Comparison of ENCODE assay signal across 8 mouse cellular contexts in genomic region chr15:85403256-85403731, GRCm38 (mm10).
A peak's percentile ranks its signal among the peaks of the same experiment; 100 is the strongest.
DNase-seq lines count a peak whose midpoint lies in the region; ATAC-seq and TF ChIP-seq lines count a peak whose summit lies in the region.

No protein-coding gene starts in this region.

- no peak overlapping the region for H3K9ac ChIP-seq in heart, adult 2 months (ENCODE audit: low read depth, low read length)
- H3K9ac ChIP-seq in heart, postnatal 0 days (replicated peaks; ENCODE audit: low read depth, low read length), result no peak overlapping the region

- intact Hi-C loops in heart, adult 2 months (cut with DNase I), result no loop called here
- intact Hi-C loops in left cerebral cortex, postnatal 10 days (cut with DNase I), result no loop called here

- TF ChIP-seq EP300 in heart, adult 2 months (IDR thresholded peaks at IDR 0.05; ENCODE audit: insufficient read depth, low read depth, low read length), result no peak
- no peak for TF ChIP-seq EP300 in heart, postnatal 0 days (IDR thresholded peaks at IDR 0.05; ENCODE audit: low read depth)

- 0 out of 2 replicates have a peak, but pooled peaks cover 2% of the 10 kb centered on the region for H3K36me3 ChIP-seq in heart, adult 2 months (ENCODE audit: control insufficient read depth, insufficient read depth, low read length)
- peaks cover 11% of the 10 kb centered on the region; the same call in 1 of the 2 replicates for H3K36me3 ChIP-seq in heart, embryonic 10.5 days
- H3K36me3 ChIP-seq in heart, postnatal 0 days (replicated peaks; ENCODE audit: control insufficient read depth, insufficient read depth, low read length), result peaks cover 26% of the 10 kb centered on the region

- no peak overlapping the region for H3K4me2 ChIP-seq in heart, postnatal 0 days (ENCODE audit: low read depth, low read length)

- DNase-seq in heart, adult 2 months, result peak; percentile 29 to 36
- DNase-seq in heart, embryonic 10.5 days (ENCODE audit: low spot score), result no peak
- peak; percentile 94 for DNase-seq in cerebellum, adult 9-10 months
- DNase-seq in heart, postnatal 0 days (ENCODE audit: low spot score), result peak; percentile 41
- peak; percentile 62 to 92 for DNase-seq in left cerebral cortex, postnatal 10 days (ENCODE audit: extremely low spot score in 1 of 2, low spot score in 2 of 2)
- peak; percentile 43 for DNase-seq in retina, postnatal 7 days (ENCODE audit: low read depth, low spot score)
- no peak for DNase-seq in spleen, postnatal 4 days (ENCODE audit: low spot score in 2 of 2)

- no peaks in the 10 kb centered on the region for H3K9me3 ChIP-seq in heart, embryonic 10.5 days
- H3K9me3 ChIP-seq in heart, postnatal 0 days (replicated peaks; ENCODE audit: control insufficient read depth, low read length), result no peaks in the 10 kb centered on the region

- no peak for TF ChIP-seq POLR2A in heart, adult 2 months (IDR thresholded peaks at IDR 0.05; ENCODE audit: insufficient read depth, low read depth, low read length)

- no peak overlapping the region for H3K4me3 ChIP-seq in heart, adult 2 months
- H3K4me3 ChIP-seq in heart, embryonic 10.5 days, result no peak overlapping the region
- no peak overlapping the region for H3K4me3 ChIP-seq in heart, postnatal 0 days (ENCODE audit: low read depth, low read length)

- peak; percentile 49; the same call in 1 of the 2 replicates for ATAC-seq in heart, postnatal 0 days (ENCODE audit: insufficient read depth, low read depth)
- ATAC-seq in megakaryocyte progenitor cell, adult 5-6 weeks (replicated peaks; ENCODE audit: poor library complexity), result no peak

- H3K79me2 ChIP-seq in heart, adult 2 months (replicated peaks; ENCODE audit: control insufficient read depth, insufficient read depth, low read length), result no peaks in the 10 kb centered on the region

- H3K27ac ChIP-seq in heart, adult 2 months, result no peak overlapping the region
- H3K27ac ChIP-seq in heart, embryonic 10.5 days, result no peak overlapping the region
- no peak overlapping the region for H3K27ac ChIP-seq in heart, postnatal 0 days (ENCODE audit: low read depth)

- 64% methylated on average over 4 of the region's 4 CpGs for WGBS in heart, adult 2 months
- 85% methylated on average over 4 of the region's 4 CpGs for WGBS in heart, embryonic 10.5 days
- 72% methylated on average over 4 of the region's 4 CpGs for WGBS in heart, postnatal 0 days

- no peaks in the 10 kb centered on the region for H3K27me3 ChIP-seq in heart, adult 2 months (ENCODE audit: control insufficient read depth, insufficient read depth, low read length)
- no peaks in the 10 kb centered on the region for H3K27me3 ChIP-seq in heart, embryonic 10.5 days (ENCODE audit: insufficient read depth, poor library complexity, severe bottlenecking)
- H3K27me3 ChIP-seq in heart, postnatal 0 days (ENCODE audit: control insufficient read depth, insufficient read depth, low read length), result no peaks in the 10 kb centered on the region

- no peak for TF ChIP-seq CTCF in heart, adult 2 months (IDR thresholded peaks at IDR 0.05)
- no peak for TF ChIP-seq CTCF in heart, postnatal 0 days (IDR thresholded peaks at IDR 0.05; ENCODE audit: low read depth)

- peaks cover 4% of the 10 kb centered on the region; the same call in 1 of the 2 replicates for H3K4me1 ChIP-seq in heart, adult 2 months (ENCODE audit: control insufficient read depth, insufficient read depth, low read length)
- peaks cover 25% of the 10 kb centered on the region for H3K4me1 ChIP-seq in heart, embryonic 10.5 days
- H3K4me1 ChIP-seq in heart, postnatal 0 days (ENCODE audit: control insufficient read depth, insufficient read depth), result peaks cover 10% of the 10 kb centered on the region

Comparison
In these comparisons a context has a peak if more than half of its experiments do, and no peak if none do; other contexts are left out.
1. DNase-seq: peak in heart, adult 2 months (2 of 2), cerebellum, adult 9-10 months (single experiment), heart, postnatal 0 days (single experiment), left cerebral cortex, postnatal 10 days (2 of 2) and retina, postnatal 7 days (single experiment); none in heart, embryonic 10.5 days (single experiment) and spleen, postnatal 4 days (0 of 2).